Mouse (Mus musculus): ENCODE measurements around the gene Qsox2. TPM values are rescaled to one million over a fixed set of nuclear protein-coding genes. Genes with fewer than 3 reads are reported as not detected.

Gene Qsox2
- polyA plus RNA-seq, 1 experiment, result 22.0 TPM

DNA sequence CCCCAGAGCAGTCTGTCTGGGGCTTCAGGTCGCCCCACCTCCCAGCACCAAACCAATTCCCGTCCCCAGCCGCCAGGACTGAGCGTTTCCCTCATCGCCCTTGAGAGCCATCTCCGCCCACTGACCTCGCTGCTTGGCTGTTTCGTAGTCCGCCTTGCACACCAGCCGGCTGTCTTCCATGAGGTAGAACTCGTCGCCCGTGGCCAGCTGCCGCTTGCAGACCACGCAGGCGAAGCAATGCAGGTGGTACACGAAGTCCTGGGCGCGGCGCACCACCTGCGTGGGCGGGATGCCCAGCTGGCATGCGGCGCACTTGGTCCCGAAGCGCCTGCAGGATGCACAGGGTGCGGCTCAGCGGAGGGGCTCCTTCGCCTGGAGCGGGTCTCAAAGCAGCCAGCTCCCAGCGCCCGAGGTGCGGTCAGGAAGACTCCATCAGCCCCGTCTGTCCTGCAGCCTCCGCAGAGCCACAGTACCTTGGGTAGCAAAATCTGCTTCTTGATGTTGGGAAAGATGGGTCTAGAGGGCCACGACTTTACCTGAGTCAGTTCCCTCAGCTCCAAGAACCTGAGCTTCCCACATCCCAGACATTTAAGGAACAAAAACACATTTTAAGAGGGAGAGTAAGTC, 34.4 kb downstream of the Qsox2 start:
- TF ChIP-seq POLR2A (IDR thresholded peaks at IDR 0.05; ENCODE audit: extremely low read depth, insufficient read depth, low read length) (no peak), CTCF (IDR thresholded peaks at IDR 0.05; ENCODE audit: extremely low read depth, insufficient read depth, low read length) (no peak)
- Histone ChIP-seq H3K4me3 (ENCODE audit: insufficient read depth, low read length) (no peak overlapping the region), H3K27ac (ENCODE audit: insufficient read depth, low read length) (no peak overlapping the region), H3K4me1 (ENCODE audit: control insufficient read depth, insufficient read depth, low read length) (no peaks in the 10 kb centered on the region)

DNA sequence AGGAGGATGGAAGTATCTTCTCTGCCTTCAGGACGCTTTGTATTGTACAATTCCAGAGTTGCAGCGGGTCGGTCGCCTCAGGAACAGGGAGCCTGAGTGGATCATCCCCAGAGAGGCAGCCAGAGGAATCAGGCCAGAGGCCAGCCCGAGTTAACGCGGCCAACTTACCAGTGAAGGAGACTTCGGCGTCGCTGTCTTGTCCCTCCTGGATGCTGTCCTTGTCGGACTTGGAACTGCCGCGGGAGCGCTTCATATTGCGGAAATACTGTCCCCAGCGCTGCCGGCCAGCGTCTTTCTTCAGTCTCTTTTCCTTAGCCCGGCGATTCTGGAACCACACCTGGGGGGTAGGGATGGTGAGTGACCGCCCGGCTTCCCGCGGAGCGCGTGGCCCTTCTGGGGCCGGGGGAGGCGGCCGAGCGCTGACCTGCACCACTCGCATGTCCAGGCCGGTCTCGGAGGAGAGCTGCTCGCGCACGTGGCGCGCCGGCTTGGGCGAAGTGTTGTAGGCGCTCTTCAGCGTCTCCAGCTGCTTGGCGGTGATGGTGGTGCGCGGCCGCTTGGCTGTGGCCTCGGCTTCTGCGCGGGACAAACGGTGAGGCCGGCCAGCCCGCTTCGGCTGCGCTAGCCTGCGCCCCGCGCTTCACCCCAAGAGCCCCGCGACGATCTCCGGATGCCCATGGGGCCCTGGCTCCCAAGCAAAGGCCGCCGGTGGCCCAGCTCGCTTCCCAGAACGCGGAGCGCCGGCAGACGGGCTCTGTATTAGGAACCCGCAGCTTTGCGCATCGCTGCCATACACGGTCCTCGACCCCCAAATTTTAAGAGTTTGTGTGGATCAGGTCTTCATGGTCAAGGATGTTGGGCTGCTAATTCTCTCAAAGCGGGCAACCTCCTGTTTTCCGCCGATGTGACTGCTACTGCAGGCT, 35.1 kb downstream of the Qsox2 start:
- Histone ChIP-seq H3K27ac (ENCODE audit: insufficient read depth, low read length) (no peak overlapping the region), H3K4me1 (ENCODE audit: control insufficient read depth, insufficient read depth, low read length) (no peaks in the 10 kb centered on the region), H3K4me3 (ENCODE audit: insufficient read depth, low read length) (no peak overlapping the region)
- TF ChIP-seq CTCF (IDR thresholded peaks at IDR 0.05; ENCODE audit: extremely low read depth, insufficient read depth, low read length) (no peak), POLR2A (IDR thresholded peaks at IDR 0.05; ENCODE audit: extremely low read depth, insufficient read depth, low read length) (no peak)

DNA sequence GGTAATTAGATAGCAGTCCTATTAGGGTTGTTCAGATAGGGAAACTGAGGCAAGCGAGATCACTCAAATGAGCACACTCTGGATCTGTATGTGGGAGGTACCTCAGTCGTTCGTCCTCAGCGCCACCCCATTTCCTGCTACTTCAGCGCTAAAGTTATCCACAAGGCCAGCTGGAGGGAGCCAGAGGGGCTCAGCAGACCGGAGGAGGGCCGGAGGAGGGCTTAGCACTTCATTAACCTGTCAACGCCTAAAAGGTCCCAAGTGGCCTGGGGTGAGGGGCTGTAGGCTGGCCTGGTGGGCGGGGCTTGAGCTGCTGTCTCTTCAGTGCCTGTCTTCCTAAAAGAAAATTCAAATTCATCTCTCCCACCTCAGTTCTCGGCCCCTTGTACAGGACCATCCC, 38.8 kb downstream of the Qsox2 start:
- Histone ChIP-seq H3K4me3 (ENCODE audit: insufficient read depth, low read length) (no peak overlapping the region), H3K4me1 (ENCODE audit: control insufficient read depth, insufficient read depth, low read length) (no peaks in the 10 kb centered on the region), H3K27ac (ENCODE audit: insufficient read depth, low read length) (no peak overlapping the region)
- no peak for TF ChIP-seq POLR2A (IDR thresholded peaks at IDR 0.05; ENCODE audit: extremely low read depth, insufficient read depth, low read length)
- TF ChIP-seq CTCF (IDR thresholded peaks at IDR 0.05; ENCODE audit: extremely low read depth, insufficient read depth, low read length), result no peak

DNA sequence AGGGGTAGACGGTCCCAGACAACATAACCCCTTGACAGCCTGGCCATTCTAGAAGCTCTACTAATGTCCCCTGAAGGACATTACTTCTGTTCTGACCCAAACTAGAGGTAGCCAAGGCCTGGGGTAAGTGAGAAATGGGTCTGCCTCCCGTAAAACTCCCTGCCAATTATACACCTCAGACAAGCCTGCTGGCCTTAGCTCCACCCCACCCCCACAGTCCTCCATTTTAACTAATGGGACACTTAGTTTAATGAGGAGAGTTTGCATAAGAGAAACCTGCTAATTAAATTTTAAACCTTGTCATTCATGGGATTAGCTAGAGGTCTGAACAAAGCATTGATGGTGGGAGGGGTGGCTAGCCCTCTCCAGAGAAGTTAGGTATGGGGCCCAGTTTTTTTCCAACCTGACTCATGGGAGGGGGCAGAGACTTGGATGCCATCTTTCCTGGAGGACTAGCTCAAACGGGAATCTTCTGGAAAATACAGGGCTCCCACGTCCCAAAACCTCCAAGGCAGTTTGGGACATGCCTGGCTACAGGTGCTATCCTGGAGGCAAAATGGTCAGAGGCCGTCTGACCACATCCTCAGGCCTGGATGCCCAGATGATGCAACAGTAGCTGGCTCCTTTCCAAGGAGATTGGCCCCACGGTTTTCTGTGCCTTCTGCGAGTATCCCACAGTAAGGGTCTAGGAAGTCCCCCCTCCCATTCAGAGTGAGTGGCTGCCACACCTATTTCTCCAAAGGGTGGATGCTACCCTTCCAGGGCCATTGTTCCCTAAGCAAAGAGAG, 42.6 kb downstream of the Qsox2 start:
- Histone ChIP-seq H3K4me3 (ENCODE audit: insufficient read depth, low read length) (no peak overlapping the region), H3K27ac (ENCODE audit: insufficient read depth, low read length) (no peak overlapping the region), H3K4me1 (ENCODE audit: control insufficient read depth, insufficient read depth, low read length) (no peaks in the 10 kb centered on the region)
- TF ChIP-seq CTCF (IDR thresholded peaks at IDR 0.05; ENCODE audit: extremely low read depth, insufficient read depth, low read length), result no peak
- TF ChIP-seq POLR2A (IDR thresholded peaks at IDR 0.05; ENCODE audit: extremely low read depth, insufficient read depth, low read length), result no peak

DNA sequence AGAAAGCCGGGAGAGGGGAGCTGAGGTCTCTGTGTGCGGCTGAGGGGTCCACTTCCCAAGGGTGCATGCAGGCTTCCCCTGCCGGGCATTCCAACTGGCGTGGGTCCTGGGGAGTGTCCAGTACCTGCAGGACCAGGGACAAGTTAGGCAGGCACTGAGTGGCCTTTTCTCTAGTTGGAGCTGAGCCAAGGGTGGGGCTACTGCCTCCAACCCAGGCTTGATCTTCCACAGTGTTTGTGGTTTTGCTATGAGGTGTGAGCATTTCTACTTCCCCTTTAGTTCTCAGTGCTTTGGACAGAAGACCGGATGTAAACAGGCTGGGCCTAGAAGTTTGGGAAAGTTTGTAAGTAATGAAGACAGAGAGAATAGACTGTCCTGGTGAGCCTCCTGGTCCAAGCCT, 48.8 kb downstream of the Qsox2 start:
- TF ChIP-seq CTCF (IDR thresholded peaks at IDR 0.05; ENCODE audit: extremely low read depth, insufficient read depth, low read length) (no peak), POLR2A (IDR thresholded peaks at IDR 0.05; ENCODE audit: extremely low read depth, insufficient read depth, low read length) (no peak)
- H3K4me3 ChIP-seq (ENCODE audit: insufficient read depth, low read length), result no peak overlapping the region
- no peaks in the 10 kb centered on the region for H3K4me1 ChIP-seq (ENCODE audit: control insufficient read depth, insufficient read depth, low read length)
- no peak overlapping the region for H3K27ac ChIP-seq (ENCODE audit: insufficient read depth, low read length)

DNA sequence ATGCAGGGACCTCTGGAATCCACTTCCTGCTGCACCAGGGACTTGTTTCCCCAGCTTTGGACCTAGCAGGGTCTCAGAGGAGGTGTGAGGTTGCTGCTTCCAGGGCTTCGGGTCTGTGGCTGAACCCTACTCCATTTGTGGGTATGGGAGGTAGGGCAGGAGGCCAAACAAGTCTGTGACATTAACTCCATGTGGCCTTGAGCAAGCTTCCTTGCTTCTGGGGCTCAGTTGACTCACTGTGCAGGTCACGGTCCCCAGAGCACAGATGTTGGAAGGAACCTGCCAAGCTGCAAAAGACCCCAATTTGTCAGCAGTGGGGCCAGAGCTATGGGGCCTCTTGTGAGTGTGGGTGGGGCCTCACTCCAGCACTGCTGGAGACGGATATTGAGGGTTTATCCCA, 53.0 kb downstream of the Qsox2 start:
- TF ChIP-seq POLR2A (IDR thresholded peaks at IDR 0.05; ENCODE audit: extremely low read depth, insufficient read depth, low read length) (no peak), CTCF (IDR thresholded peaks at IDR 0.05; ENCODE audit: extremely low read depth, insufficient read depth, low read length) (no peak)
- no peak overlapping the region for H3K27ac ChIP-seq (ENCODE audit: insufficient read depth, low read length)
- H3K4me3 ChIP-seq (ENCODE audit: insufficient read depth, low read length), result no peak overlapping the region
- no peaks in the 10 kb centered on the region for H3K4me1 ChIP-seq (ENCODE audit: control insufficient read depth, insufficient read depth, low read length)

DNA sequence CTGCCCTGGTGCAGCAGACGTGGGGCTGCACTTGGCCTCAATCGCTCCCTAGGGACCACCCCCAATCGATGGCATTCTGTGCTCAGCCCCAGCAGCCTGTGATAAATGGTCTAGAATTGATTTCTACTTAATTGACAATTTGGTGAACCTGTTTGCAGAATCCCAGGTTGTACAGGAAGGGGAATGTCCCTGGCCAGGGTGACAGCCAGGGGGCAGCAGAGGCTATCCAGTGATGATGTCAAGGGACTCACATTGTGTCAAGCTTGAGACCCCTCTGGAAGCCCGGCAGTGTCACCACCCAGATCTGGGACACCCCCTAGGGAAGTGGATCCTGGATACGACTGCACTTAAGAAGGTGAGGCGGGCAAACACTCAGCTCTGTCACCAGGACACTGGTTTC, 54.7 kb downstream of the Qsox2 start:
- TF ChIP-seq CTCF (IDR thresholded peaks at IDR 0.05; ENCODE audit: extremely low read depth, insufficient read depth, low read length) (peak; percentile 62), POLR2A (IDR thresholded peaks at IDR 0.05; ENCODE audit: extremely low read depth, insufficient read depth, low read length) (no peak)
- Histone ChIP-seq H3K27ac (ENCODE audit: insufficient read depth, low read length) (no peak overlapping the region), H3K4me3 (ENCODE audit: insufficient read depth, low read length) (no peak overlapping the region), H3K4me1 (ENCODE audit: control insufficient read depth, insufficient read depth, low read length) (no peaks in the 10 kb centered on the region)

DNA sequence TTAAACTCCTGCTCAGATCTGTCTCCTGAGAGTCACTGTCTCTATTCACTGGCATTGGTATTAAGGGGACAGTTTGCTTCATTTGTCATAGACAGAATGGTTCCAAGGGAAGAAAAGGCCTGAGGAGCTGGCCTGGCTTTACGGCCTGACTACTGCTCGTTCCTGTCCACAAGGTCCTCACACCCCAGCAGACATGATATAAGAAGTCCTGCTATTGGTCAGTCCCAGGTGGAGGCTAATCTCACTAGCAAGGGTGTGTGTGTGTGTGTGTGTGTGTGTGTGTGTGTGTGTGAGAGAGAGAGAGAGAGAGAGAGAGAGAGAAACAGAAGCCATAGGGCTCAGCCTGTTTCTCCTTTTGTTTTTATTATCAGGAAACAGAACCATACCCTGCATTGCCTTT, 60.1 kb downstream of the Qsox2 start:
- no peak overlapping the region for H3K4me3 ChIP-seq (ENCODE audit: insufficient read depth, low read length)
- H3K27ac ChIP-seq (ENCODE audit: insufficient read depth, low read length), result no peak overlapping the region
- no peak for TF ChIP-seq POLR2A (IDR thresholded peaks at IDR 0.05; ENCODE audit: extremely low read depth, insufficient read depth, low read length)
- no peak for TF ChIP-seq CTCF (IDR thresholded peaks at IDR 0.05; ENCODE audit: extremely low read depth, insufficient read depth, low read length)
- H3K4me1 ChIP-seq (ENCODE audit: control insufficient read depth, insufficient read depth, low read length), result no peaks in the 10 kb centered on the region

DNA sequence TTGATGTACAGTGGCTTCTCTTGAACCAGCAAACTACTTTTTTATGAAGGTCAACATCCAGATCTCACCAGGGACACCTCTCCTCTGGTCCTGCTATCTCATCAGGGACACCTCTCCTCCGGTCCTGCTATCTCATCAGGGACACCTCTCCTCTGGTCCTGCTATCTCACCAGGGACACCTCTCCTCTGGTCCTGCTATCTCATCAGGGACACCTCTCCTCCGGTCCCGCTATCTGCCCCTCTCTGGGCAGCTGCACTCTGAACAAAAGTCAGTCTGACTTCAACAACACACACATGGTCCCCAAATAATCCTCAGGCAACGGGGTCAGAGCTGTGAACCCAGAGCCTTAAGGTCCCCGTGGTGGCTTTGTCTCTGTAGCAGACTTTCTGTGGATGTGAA, 60.6 kb downstream of the Qsox2 start:
- H3K4me3 ChIP-seq (ENCODE audit: insufficient read depth, low read length), result no peak overlapping the region
- no peak overlapping the region for H3K27ac ChIP-seq (ENCODE audit: insufficient read depth, low read length)
- TF ChIP-seq POLR2A (IDR thresholded peaks at IDR 0.05; ENCODE audit: extremely low read depth, insufficient read depth, low read length) (no peak), CTCF (IDR thresholded peaks at IDR 0.05; ENCODE audit: extremely low read depth, insufficient read depth, low read length) (no peak)
- no peaks in the 10 kb centered on the region for H3K4me1 ChIP-seq (ENCODE audit: control insufficient read depth, insufficient read depth, low read length)

All from cortical plate, adult 2 months (tissue).